Mouse (Mus musculus): ENCODE measurements around the gene Paqr6.

- TF ChIP-seq CTCF (IDR thresholded peaks at IDR 0.05; ENCODE audit: low read depth) = peak; percentile 94
- no peak for TF ChIP-seq EP300 (IDR thresholded peaks at IDR 0.05; ENCODE audit: low read depth)
These were observed 42.7 kb downstream of the Paqr6 start for GRCm38 (mm10) chr3:88407090-88407489.
